Mouse (Mus musculus): Measurements from ENCODE around the gene Sdccag8.

GRCm38 (mm10) chr1:176922842-176923241, 108.4 kb downstream of the Sdccag8 start:
- TF ChIP-seq CTCF (IDR thresholded peaks at IDR 0.05; ENCODE audit: low read depth) = no peak
- no peak for TF ChIP-seq EP300 (optimal IDR thresholded peaks at IDR 0.05)

Data from stomach, postnatal 0 days (tissue).